Mouse (Mus musculus) layer of hippocampus, adult 9-11 months (tissue): ENCODE measurements around the gene Slc10a1.
"Not testable (repeated sequence)": the region's sequence is repeated elsewhere in the genome, so short reads cannot be mapped to it uniquely, and the experiment has no call there.

Experiments used
- DNase-seq: peaks from one replicate; pipeline ENCODE4 v3.0.0; 2022

The Slc10a1 gene

GRCm38 (mm10) chr12:80966059-80966838 is 2.3 kb downstream of the Slc10a1 start:
- DNase-seq, result no peak

GRCm38 (mm10) chr12:80962566-80962965 is 5.9 kb downstream of the Slc10a1 start:
- no peak for DNase-seq

DNA sequence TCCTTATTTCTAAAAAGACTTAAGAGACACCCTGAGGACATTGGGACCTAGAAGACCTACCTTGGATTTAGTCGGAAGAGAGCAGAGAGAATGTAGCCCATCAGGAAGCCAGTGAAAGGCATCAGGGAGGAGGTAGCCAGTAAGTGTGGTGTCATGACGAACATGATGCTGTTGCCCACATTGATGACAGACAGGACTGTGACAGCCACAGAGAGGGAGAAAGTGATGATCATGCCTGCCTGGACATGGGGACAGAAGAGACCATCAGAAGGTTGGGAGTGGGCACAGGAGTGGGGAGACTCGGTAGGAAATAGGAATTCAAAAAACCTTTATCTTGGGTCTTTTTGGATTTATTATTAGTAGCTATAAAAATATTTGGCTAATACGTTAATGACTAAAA is 10.5 kb downstream of the Slc10a1 start:
- no peak for DNase-seq

GRCm38 (mm10) chr12:80956039-80956438 is 12.5 kb downstream of the Slc10a1 start:
- no peak for DNase-seq

DNA sequence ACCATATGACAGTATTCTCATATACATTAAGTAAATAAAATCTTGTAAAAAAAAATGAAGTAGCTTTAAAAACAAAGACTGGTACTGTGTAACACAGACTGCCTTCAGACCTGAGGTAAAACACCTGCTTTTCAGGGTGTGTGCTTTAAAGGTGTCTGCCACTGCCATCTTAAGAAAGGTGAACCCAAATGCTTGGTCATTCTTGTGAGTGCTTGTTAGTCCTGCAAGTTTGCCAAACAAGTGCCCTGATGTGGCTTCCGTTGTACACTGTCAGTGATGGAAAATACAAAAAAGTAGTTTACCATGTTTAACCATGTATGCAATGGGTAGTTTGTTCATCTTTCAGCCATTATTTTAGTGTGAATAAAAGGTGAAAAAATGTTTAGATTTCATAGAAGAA is 16.0 kb downstream of the Slc10a1 start:
- no peak for DNase-seq

DNA sequence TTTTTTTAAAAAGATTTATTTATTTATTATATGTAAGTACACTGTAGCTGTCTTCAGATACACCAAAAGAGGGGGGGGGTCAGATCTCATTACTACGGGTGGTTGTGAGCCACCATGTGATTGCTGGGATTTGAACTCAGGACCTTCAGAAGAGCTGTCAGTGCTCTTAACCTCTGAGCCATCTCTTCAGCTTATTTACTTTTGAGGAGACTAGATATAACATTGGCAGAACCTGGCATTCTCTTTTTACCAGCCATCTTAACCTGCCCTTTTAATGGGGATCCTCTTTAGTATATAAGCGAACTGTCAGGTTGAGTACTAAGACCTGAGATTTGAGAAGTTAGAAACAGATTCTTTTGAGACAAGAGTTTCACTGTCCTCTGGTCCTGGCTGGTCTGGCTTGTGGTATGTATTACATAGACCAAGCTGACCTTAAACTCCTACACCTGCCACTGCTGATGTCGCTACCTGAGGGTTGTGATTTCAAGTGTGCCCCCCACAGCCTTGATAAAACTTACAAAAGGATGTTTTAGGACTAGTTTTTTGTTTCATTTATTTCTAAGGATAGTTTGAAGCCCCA is 16.8 kb downstream of the Slc10a1 start:
- DNase-seq, result no peak

GRCm38 (mm10) chr12:80949603-80950002 is 18.9 kb downstream of the Slc10a1 start:
- not testable (repeated sequence) for DNase-seq

- no peak for DNase-seq
Observed at GRCm38 (mm10) chr12:80948202-80948601, 20.3 kb downstream of the Slc10a1 start.

DNA sequence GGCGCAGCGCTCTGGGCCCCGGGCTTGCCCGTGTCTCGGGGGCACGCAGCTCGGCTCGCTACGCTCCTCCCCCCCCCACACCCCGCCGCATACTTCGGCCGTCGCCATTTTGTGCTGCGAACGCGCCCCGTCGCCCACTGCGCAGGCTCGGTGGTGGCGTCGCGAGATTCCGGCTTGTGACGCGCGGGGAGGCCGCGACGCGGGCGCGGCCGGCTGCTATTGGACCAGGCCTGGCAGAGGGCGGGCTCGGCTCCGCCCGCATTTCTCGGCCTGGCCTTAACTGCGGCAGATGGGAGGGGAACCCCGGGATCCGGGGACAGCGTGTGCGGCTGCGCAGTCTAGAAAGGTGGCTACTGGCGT is 22.5 kb downstream of the Slc10a1 start:
- DNase-seq, result peak; percentile 96

DNA sequence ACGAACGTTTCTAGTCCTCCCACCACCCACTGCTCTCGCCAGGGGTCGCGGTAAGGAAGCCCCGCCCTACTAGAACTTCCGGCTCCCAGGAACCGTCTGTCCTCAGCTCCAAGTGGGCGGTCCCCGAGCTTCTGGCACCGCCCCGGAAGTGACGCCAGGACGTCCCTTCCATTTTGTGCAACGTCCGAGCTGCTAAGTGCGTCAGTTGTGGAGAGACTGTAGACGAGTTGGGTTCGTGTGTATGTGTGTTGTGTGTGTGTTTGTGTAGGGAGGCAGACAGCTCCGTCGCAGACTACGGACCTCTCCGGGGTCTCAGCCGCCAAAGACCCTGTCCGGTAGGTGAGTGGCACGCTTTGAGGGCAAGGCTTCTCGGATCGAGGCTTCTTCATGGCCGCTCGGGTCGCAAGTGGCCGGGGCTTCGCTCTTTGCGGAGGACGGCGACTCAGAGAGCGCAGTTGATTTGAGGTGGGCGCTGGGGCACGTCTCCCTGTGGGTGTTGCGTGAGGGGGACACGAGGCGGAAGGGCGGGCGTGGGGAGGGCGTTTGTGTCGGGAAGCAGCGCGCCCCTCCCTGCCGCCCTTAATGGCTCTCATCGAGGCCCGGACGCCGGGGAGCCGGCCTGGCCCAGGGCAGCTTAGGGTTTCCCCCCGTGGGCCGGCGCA is 23.0 kb downstream of the Slc10a1 start, which contains the start of gene Srsf5:
TSS of gene Srsf5 (plus strand) at position 171 of the 662 bp plus-strand sequence.
- DNase-seq, result peak; percentile 98

DNA sequence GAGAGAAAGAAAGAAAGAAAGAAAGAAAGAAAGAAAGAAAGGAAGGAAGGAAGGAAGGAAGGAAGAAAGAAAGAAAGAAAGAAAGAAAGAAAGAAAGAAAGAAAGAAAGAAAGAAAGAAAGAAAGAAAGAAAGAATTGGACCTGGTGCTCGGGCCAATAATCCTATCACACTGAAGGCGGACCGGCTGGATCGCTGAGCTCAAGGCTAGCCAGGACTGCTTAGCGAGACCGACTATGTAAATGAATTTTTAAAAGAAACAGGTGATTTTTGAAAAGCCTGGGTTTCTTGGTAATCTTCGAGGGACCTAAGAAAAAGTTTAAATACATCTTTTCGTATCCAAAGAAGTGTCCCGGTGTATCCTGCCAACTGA is 23.6 kb downstream of the Slc10a1 start:
- not testable (repeated sequence) for DNase-seq

DNA sequence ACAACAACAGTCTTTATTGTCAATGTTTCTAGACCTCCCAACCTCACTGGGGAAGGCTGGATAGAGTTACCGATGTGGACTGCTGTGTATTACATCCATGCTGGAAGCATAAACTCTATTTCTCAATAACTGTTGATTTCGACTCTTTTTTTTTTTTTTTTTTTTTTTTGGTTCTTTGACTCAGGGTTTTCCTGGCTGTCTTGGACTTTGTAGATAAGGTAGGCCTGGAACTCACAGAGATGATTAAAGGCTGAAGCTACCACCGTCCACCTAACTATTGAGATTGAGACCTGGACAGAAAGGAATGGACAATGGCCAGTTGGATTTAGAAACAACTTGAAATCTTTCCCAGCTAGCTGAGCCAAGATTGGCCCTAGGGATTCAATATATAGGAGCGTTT is 24.3 kb downstream of the Slc10a1 start:
- DNase-seq, result no peak

GRCm38 (mm10) chr12:80943395-80943794 is 25.1 kb downstream of the Slc10a1 start:
- DNase-seq, result no peak

DNA sequence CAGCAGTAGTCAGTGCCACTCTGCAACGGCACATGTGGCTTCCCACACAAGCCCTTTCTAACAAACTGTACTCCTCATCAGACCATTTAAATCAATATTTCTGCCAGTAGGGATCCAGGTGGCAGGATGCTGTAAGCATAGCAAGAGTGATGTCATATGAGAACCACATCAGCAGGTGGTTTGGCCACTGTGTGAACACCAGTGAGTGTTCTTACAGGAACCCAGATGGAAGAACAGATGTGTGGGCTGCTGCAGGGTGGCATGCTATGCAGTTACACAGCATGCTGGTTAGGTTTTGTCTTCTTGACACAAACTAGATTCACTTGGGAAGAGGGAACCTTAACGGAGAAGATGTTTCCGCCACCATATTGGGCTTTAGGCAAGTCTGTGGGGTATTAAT is 26.6 kb downstream of the Slc10a1 start:
- DNase-seq, result no peak

DNA sequence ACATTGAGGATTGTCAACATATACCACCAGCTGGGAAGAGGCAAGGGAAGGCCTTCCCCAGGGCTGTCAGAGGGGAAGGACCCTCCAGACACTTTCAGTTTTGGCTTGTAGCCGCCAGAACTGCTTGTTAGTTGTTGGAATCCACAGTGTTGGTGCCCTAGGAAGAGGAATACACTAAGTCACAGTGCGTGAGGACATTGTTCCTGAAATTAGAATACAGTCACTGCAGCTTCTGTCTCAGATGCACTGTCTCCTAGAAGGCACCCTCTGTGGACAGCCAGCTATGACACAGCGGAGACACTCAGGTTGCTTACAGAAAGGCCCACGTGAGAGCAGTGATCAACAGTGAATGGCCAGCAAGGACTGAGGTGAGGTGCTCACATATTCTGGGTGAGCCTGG is 29.3 kb downstream of the Slc10a1 start:
- DNase-seq, result no peak

DNA sequence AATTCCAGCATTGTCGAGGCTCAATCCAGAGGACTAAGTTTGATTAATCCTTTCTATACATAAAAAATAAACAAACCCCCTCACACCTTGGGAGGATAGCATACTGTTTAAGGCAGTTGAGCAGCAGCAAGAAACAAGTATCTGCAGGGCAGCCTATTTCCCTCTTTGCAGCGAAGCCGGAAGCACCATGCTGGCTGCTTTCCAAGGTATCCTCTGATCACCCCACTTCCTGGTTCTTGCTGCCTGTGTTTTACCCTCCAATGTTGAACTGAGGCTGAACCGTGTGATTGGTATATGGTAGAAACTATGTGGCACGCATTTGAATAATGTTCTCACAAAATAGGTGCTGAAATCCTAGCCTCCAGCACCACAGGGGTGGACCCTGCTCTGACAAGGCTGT is 29.9 kb downstream of the Slc10a1 start:
- peak; percentile 74 for DNase-seq

GRCm38 (mm10) chr12:80937331-80938029 is 31.0 kb downstream of the Slc10a1 start:
- no peak for DNase-seq

GRCm38 (mm10) chr12:80936751-80937150 is 31.8 kb downstream of the Slc10a1 start:
- no peak for DNase-seq

- DNase-seq, result no peak
Observed at GRCm38 (mm10) chr12:80932865-80933264, 35.6 kb downstream of the Slc10a1 start.

DNA sequence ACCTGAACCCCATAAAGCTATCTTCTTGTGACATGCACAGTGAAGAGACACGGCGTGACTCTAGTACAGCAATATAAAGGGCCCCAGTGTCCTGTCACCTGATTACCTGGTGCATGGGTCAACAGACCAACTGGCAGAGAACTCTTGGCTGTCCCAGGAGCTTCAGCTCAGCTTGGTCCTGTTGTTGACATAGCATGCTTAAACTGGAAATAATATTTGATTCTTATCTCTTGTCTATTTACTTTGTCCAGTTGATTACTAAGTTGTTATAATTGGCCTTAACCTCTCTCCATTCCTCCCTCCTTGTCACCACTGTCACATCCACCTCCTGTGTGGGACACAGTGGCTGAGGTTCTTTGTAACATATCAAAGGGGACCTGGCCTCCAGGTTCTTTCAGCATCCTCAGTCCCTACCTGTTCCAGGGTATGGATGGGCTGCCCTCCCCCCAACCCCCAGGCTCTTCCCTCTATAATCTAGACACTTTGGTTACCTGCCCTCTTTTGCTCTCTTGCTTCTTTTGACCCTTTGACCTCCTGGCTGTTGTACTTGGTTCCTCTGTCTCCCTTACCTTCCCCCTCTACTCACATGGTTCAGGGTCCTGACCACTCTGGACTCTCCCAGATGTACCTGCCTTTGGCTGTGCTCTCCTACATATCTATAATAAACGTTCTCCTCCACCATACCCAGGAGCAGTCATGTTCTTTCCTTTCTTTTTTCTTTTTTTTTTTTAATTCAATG is 36.9 kb downstream of the Slc10a1 start:
- DNase-seq, result no peak

GRCm38 (mm10) chr12:80930141-80930540 is 38.4 kb downstream of the Slc10a1 start:
- no peak for DNase-seq

GRCm38 (mm10) chr12:80928881-80929280 is 39.6 kb downstream of the Slc10a1 start:
- no peak for DNase-seq

GRCm38 (mm10) chr12:80927518-80927917 is 41.0 kb downstream of the Slc10a1 start:
- no peak for DNase-seq
